Mouse (Mus musculus): ENCODE results near the gene Ccdc22. TPM values are rescaled to one million over a fixed set of nuclear protein-coding genes. Genes with fewer than 3 reads are reported as not detected.

Ccdc22 gene
- total and polyA plus RNA-seq, 3 experiments: 23.9 to 32.4 (median 26.0) TPM

DNA sequence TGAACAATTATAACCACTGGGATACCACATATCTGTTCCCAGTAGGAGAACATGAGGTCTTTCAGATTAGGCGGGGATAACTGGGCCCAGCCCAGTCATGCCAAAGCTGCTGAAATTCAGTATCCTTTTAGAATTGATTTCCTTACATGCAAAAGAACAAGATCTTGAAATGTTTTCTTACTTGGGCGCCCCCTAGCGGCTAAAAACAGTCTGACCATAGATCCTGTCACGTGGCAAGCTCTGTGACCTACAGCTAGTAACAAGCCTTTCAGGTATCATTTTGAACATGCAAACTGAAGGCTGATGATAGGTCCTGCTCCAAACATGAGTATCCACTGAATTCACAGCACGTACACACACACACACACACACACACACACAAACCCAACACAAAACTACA is 40.0 kb upstream of the Ccdc22 start:
- TF ChIP-seq USF1 (IDR thresholded peaks at IDR 0.05; ENCODE audit: low read depth, low read length): peak; percentile 87
- TF ChIP-seq SMC3 (IDR thresholded peaks at IDR 0.05; ENCODE audit: low read depth, low read length): peak; percentile 61
- peak; percentile 54 for TF ChIP-seq RAD21 (IDR thresholded peaks at IDR 0.05; ENCODE audit: low read depth, low read length)
- no peak for TF ChIP-seq GABPA (IDR thresholded peaks at IDR 0.05; ENCODE audit: insufficient replicate concordance, low read depth, low read length)
- 0 out of 2 replicates have a peak, but pooled peaks have one; percentile 28 for TF ChIP-seq MXI1 (IDR thresholded peaks at IDR 0.05; ENCODE audit: low read depth, low read length)
- no peak for TF ChIP-seq MEF2A (IDR thresholded peaks at IDR 0.05; ENCODE audit: borderline replicate concordance, low read depth, low read length)
- TF ChIP-seq USF2 (conservative IDR thresholded peaks at IDR 0.05; ENCODE audit: low read depth, low read length): peak; percentile 83
- TF ChIP-seq TBP (conservative IDR thresholded peaks at IDR 0.05; ENCODE audit: low read depth, low read length): no peak
- peak; percentile 88 for TF ChIP-seq MAX (IDR thresholded peaks at IDR 0.05; ENCODE audit: low read length)
- TF ChIP-seq NRF1 (IDR thresholded peaks at IDR 0.05; ENCODE audit: low read depth, low read length): no peak
- no peak for TF ChIP-seq ZNF384 (IDR thresholded peaks at IDR 0.05; ENCODE audit: low read depth, low read length)
- TF ChIP-seq MYC (IDR thresholded peaks at IDR 0.05; ENCODE audit: low read depth, low read length): peak; percentile 89
- TF ChIP-seq CTCF (conservative IDR thresholded peaks at IDR 0.05 in 1 of 2, IDR thresholded peaks at IDR 0.05 in 1 of 2; ENCODE audit: low read depth in 2 of 2, low read length in 2 of 2): peak in 1 of 2 experiments; percentile 69; a peak in 2 of 4 replicates
- peak; percentile 88 for TF ChIP-seq BHLHE40 (IDR thresholded peaks at IDR 0.05; ENCODE audit: low read depth, low read length)
- dilution Hi-C loops (cut with MboI; ENCODE audit: extremely low pct_ligation_motif_present, extremely low pct_unique_long_range_greater_than_20kb, low sequenced_read_pairs) (no loop called here), in situ Hi-C loops (cut with MboI; ENCODE audit: low pct_ligation_motif_present, low pct_unique_long_range_greater_than_20kb, low sequenced_read_pairs) (no loop called here)
- Histone ChIP-seq H3K4me2 (ENCODE audit: insufficient read depth, low read depth, poor library complexity, severe bottlenecking) (no peak overlapping the region), H3K4me1 (ENCODE audit: control insufficient read depth in 1 of 2, insufficient read depth in 2 of 2) (peaks cover 3 to 7% of the 10 kb centered on the region in 2 experiments; a peak in 3 of 4 replicates), H3K27me3 (replicated peaks) (peaks cover 8% of the 10 kb centered on the region), H3K4me3 (replicated peaks in 1 of 3; ENCODE audit: low read depth in 2 of 3, low read length in 2 of 3, poor library complexity in 1 of 3) (no peak overlapping the region), H3K27ac (ENCODE audit: insufficient read depth, low read depth) (no peak overlapping the region), H3K9ac (ENCODE audit: insufficient read depth, low read depth) (no peak overlapping the region), H3K9me3 (replicated peaks; ENCODE audit: low read length) (no peaks in the 10 kb centered on the region), H3K79me2 (replicated peaks; ENCODE audit: control insufficient read depth, extremely low read depth, insufficient read depth, poor library complexity, severe bottlenecking) (no peaks in the 10 kb centered on the region), H3K36me3 (replicated peaks in 1 of 2; ENCODE audit: control insufficient read depth in 1 of 2, insufficient read depth in 1 of 2, low read length in 1 of 2) (no peaks in the 10 kb centered on the region)
- DNase-seq (ENCODE audit: extremely low read depth): peak; percentile 85

GRCm38 (mm10) chrX:7640785-7641184 is 35.5 kb upstream of the Ccdc22 start:
- no peak overlapping the region for H3K4me2 ChIP-seq (ENCODE audit: insufficient read depth, low read depth, poor library complexity, severe bottlenecking)

More at GRCm38 (mm10) chrX:7640785-7641184, 35.5 kb upstream of the Ccdc22 start:
- Histone ChIP-seq H3K79me2 (replicated peaks; ENCODE audit: control insufficient read depth, extremely low read depth, insufficient read depth, poor library complexity, severe bottlenecking) (no peaks in the 10 kb centered on the region), H3K27ac (ENCODE audit: insufficient read depth, low read depth) (no peak overlapping the region), H3K4me3 (replicated peaks in 1 of 3; ENCODE audit: low read depth in 2 of 3, low read length in 2 of 3, poor library complexity in 1 of 3) (no peak overlapping the region), H3K27me3 (replicated peaks) (peaks cover 13% of the 10 kb centered on the region), H3K4me1 (ENCODE audit: control insufficient read depth in 1 of 2, insufficient read depth in 2 of 2) (peaks cover 3 to 4% of the 10 kb centered on the region in 2 experiments; a peak in 2 of 4 replicates), H3K9ac (ENCODE audit: insufficient read depth, low read depth) (no peak overlapping the region), H3K9me3 (replicated peaks; ENCODE audit: low read length) (no peaks in the 10 kb centered on the region), H3K36me3 (replicated peaks in 1 of 2; ENCODE audit: control insufficient read depth in 1 of 2, insufficient read depth in 1 of 2, low read length in 1 of 2) (no peaks in the 10 kb centered on the region)
- DNase-seq (ENCODE audit: extremely low read depth): no peak
- TF ChIP-seq BHLHE40 (IDR thresholded peaks at IDR 0.05; ENCODE audit: low read depth, low read length): no peak
- TF ChIP-seq UBTF (IDR thresholded peaks at IDR 0.05; ENCODE audit: low read depth, low read length): no peak
- no peak for TF ChIP-seq KAT2A (IDR thresholded peaks at IDR 0.05; ENCODE audit: insufficient replicate concordance, low read length)
- no peak for TF ChIP-seq GABPA (IDR thresholded peaks at IDR 0.05; ENCODE audit: insufficient replicate concordance, low read depth, low read length)
- no peak for TF ChIP-seq MXI1 (IDR thresholded peaks at IDR 0.05; ENCODE audit: low read depth, low read length)
- TF ChIP-seq USF1 (IDR thresholded peaks at IDR 0.05; ENCODE audit: low read depth, low read length): no peak
- no peak for TF ChIP-seq POLR2A (IDR thresholded peaks at IDR 0.05; ENCODE audit: low read depth, low read length)
- dilution Hi-C loops (cut with MboI; ENCODE audit: extremely low pct_ligation_motif_present, extremely low pct_unique_long_range_greater_than_20kb, low sequenced_read_pairs): no loop called here
- in situ Hi-C loops (cut with MboI; ENCODE audit: low pct_ligation_motif_present, low pct_unique_long_range_greater_than_20kb, low sequenced_read_pairs): no loop called here
